Mouse (Mus musculus) liver, postnatal 0 days (tissue): ENCODE measurements at regions not wholly inside any gene's neighbourhood (a gene's known extent, or its start where the extent isn't known, plus 50 kb on each side); places are given as distances from the start of the nearest gene placed in this dataset.

ENCODE experiments used
- ATAC-seq: fragments of 200-750 bp; cut with Nextera tagmentation; 2 replicates; pipeline ENCODE4 v1.8.0; 2017; ENCODE audit warnings: mild to moderate bottlenecking, moderate library complexity
- DNase-seq: peaks from one replicate; pipeline ENCODE4 v3.0.0-alpha.2; 2016
- H3K27ac ChIP-seq: fragments of 300-500 bp; sonication (generic); 2 replicates; pipeline ENCODE4 v1.5.1; 2014; ENCODE audit warnings: antibody characterized with exemption, moderate library complexity, mild to moderate bottlenecking, low read depth
- H3K27me3 ChIP-seq: fragments of 300-500 bp; sonication (generic); 2 replicates; pipeline ENCODE4 v1.6.1; 2014; ENCODE audit warnings: low read length, control low read depth, mixed read lengths; ENCODE audit not compliant: insufficient read depth
- H3K36me3 ChIP-seq: fragments of 300-500 bp; sonication (generic); replicated peaks from 2 replicates; pipeline ENCODE4 v1.6.1; 2014; ENCODE audit warnings: mild to moderate bottlenecking, control low read depth, low read length, moderate library complexity, mixed read lengths; ENCODE audit not compliant: insufficient read depth
- H3K4me1 ChIP-seq: fragments of 300-500 bp; sonication (generic); 2 replicates; pipeline ENCODE4 v1.6.1; 2014; ENCODE audit warnings: antibody characterized with exemption, mild to moderate bottlenecking, control low read depth; ENCODE audit not compliant: insufficient read depth
- H3K4me2 ChIP-seq: fragments of 300-500 bp; sonication (generic); 2 replicates; pipeline ENCODE4 v1.6.1; 2014; ENCODE audit warnings: low read depth, mild to moderate bottlenecking, low read length, moderate library complexity, mixed read lengths
- H3K4me3 ChIP-seq: fragments of 300-500 bp; sonication (generic); 2 replicates; pipeline ENCODE4 v1.5.1; 2014; ENCODE audit warnings: low read depth, low read length
- H3K9ac ChIP-seq: fragments of 300-500 bp; sonication (generic); replicated peaks from 2 replicates; pipeline ENCODE4 v1.6.1; 2014; ENCODE audit warnings: mild to moderate bottlenecking, moderate library complexity
- H3K9me3 ChIP-seq: fragments of 300-500 bp; sonication (generic); 2 replicates; pipeline ENCODE4 v1.6.1; 2016; ENCODE audit warnings: mild to moderate bottlenecking, control low read depth, low read length, mixed read lengths
- CTCF ChIP-seq: sonication (generic); IDR thresholded peaks from 2 replicates; pipeline ENCODE4 v1.5.1; 2016; ENCODE audit warnings: antibody characterized with exemption, low read depth
- EP300 ChIP-seq: IDR thresholded peaks from 2 replicates; pipeline ENCODE4 v1.6.1; 2016; ENCODE audit warnings: antibody characterized with exemption, low read depth, mild to moderate bottlenecking
- WGBS: fragments of 180-500 bp; shearing (Covaris S2); extraction: QIAGEN DNeasy Blood & Tissue Kit; methylation state at CpG from one replicate; pipeline ENCODE4 v1.1.7; 2014; ENCODE audit not compliant: insufficient replicate concordance; 5-methylcytosine and 5-hydroxymethylcytosine counted together

DNA sequence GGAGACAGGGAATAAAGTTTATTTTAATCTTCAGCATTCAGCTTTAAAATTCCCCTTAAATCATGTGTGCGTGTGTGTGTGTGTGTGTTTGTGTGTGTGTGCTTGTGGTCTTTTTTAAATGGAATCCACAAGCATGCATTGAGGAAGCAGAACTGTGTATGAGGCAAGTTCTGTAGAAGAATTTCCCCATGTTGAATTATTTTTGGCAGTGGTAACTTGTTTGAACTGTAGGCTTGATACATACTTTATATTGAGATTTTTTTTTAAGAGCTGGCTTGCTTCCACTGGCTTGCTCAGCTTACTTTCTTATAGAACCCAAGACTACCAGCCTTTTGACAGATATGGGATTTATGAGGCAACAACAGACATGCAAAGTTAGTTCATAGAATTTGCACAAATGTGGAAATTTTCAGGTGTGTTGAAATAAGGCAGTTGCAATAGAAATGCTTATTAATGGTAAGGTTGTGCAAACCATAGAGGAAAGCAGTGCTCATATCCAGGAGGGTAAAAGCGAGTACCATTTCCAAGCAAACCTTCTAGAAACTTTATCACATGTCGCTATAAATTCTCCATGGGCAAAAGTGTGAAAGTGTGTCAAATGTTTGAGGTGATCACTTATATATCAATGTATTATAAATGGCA, 91.7 kb upstream of the Htr1f start:
- H3K27me3 ChIP-seq: no peaks in the 10 kb centered on the region
- TF ChIP-seq EP300 (0 out of 2 replicates have a peak, but pooled peaks have one; percentile 43), CTCF (no peak)
- no peak overlapping the region for H3K4me2 ChIP-seq
- no peak overlapping the region for H3K9ac ChIP-seq
- WGBS: 65% methylated on average over 3 of the region's 3 CpGs
- no peak overlapping the region for H3K27ac ChIP-seq
- H3K36me3 ChIP-seq: no peaks in the 10 kb centered on the region
- H3K4me3 ChIP-seq: no peak overlapping the region
- ATAC-seq: peak; percentile 61
- H3K9me3 ChIP-seq: no peaks in the 10 kb centered on the region
- DNase-seq: no peak
- H3K4me1 ChIP-seq: no peaks in the 10 kb centered on the region

DNA sequence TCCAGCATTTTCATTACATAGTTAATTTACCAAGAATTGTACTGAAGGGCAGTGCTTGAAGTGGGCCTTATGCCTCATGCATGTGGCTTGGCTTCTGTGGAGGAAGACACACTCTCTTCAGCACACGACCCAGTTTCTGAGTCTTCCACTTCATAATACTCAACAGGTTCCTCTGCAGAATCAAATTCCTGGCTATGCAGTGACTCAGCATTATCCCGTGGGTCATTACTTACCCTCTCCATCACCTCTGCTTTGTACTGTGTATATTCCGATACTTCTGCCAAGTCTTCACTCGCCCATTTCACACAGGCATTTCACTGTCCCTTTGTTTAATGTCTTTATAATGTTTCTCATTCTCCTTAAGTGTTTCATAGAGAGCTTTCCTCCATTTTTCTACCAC, 90.1 kb upstream of the Htr1f start:
- H3K9me3 ChIP-seq: no peaks in the 10 kb centered on the region
- H3K4me1 ChIP-seq: no peaks in the 10 kb centered on the region
- H3K36me3 ChIP-seq: no peaks in the 10 kb centered on the region
- H3K4me2 ChIP-seq: no peak overlapping the region
- H3K4me3 ChIP-seq: no peak overlapping the region
- DNase-seq (no peak), ATAC-seq (no peak)
- H3K27ac ChIP-seq: no peak overlapping the region
- TF ChIP-seq EP300 (no peak), CTCF (no peak)
- no peak overlapping the region for H3K9ac ChIP-seq
- WGBS: 68% methylated on average over 4 of the region's 4 CpGs
- no peaks in the 10 kb centered on the region for H3K27me3 ChIP-seq

DNA sequence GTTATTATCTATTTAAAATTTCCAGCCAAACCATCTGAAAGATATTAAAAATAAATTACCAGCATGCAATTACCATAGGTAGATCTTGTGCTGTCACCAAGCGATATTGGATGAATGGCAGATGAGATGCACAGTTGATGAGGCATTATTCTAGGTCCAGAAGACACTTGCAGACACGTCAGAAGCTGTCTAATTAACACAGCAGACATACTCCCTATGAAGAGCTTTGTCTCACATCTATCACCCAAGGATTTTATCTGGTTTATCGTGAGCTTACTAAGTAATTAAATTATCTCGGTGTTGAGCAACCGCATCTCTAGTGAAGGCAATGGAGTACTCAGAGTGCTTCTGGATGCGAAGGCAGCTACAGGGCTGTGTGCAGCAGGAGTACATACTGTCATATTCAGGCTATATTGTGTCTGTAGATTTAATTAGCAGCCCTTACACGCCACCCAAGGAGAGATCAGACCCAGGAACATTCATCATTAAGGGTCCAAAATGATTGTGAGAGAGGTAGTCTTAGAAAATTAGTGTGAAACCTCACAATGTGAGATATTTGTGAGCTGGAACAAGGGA, 86.0 kb upstream of the Htr1f start:
- Histone ChIP-seq H3K4me2 (no peak overlapping the region), H3K27me3 (no peaks in the 10 kb centered on the region), H3K9me3 (no peaks in the 10 kb centered on the region), H3K4me1 (no peaks in the 10 kb centered on the region), H3K9ac (no peak overlapping the region), H3K27ac (no peak overlapping the region), H3K36me3 (no peaks in the 10 kb centered on the region), H3K4me3 (no peak overlapping the region)
- TF ChIP-seq EP300 (no peak), CTCF (no peak)
- 79% methylated on average over 7 of the region's 7 CpGs for WGBS
- no peak for ATAC-seq
- no peak for DNase-seq

DNA sequence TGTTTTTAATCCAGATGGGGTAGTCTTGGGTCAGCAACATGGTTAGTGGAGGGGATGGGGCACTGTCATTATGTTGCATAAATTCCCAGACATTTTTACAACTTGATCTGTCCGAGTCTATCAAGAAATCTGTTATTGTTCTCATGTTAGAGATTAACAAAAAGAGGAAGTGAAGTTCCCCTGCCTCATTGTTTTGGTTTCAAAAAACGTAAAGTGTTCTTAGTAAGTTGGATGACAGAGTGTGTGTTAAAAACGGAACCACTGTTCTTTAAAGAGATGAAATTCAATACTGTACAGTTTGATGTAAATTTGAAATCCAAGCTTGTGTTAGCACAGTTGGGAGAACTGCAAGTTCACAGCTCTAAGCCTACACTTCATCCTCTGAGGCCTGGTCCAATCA, 68.9 kb upstream of the Htr1f start:
- ATAC-seq (no peak), DNase-seq (no peak)
- Histone ChIP-seq H3K36me3 (no peaks in the 10 kb centered on the region), H3K27me3 (no peaks in the 10 kb centered on the region), H3K4me3 (no peak overlapping the region), H3K4me2 (no peak overlapping the region), H3K4me1 (no peaks in the 10 kb centered on the region), H3K27ac (no peak overlapping the region), H3K9ac (no peak overlapping the region), H3K9me3 (no peaks in the 10 kb centered on the region)
- 32% methylated on average over 3 of the region's 3 CpGs for WGBS
- TF ChIP-seq CTCF (no peak), EP300 (no peak)

DNA sequence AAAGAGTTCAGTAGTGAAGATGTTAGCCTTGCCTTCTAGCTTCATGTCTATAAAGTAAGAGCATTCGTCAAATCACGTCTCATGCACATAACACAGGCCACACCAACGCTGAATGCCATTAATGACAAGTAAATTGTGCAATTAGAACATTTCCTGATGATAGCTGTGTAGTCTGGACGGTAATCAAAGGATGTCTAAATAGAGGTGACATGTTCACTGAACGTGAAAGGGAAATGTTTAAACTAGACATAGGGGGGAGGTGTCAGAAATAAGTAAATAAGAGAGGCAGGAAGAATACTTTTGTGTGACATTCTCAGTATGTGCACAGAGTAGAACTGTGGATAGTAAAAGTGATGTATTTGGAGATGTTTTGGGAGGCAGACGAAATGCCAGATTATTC, 61.5 kb upstream of the Htr1f start:
- no peaks in the 10 kb centered on the region for H3K36me3 ChIP-seq
- H3K4me3 ChIP-seq: no peak overlapping the region
- no peaks in the 10 kb centered on the region for H3K4me1 ChIP-seq
- no peaks in the 10 kb centered on the region for H3K27me3 ChIP-seq
- ATAC-seq (no peak), DNase-seq (no peak)
- H3K4me2 ChIP-seq: no peak overlapping the region
- H3K9ac ChIP-seq: no peak overlapping the region
- 54% methylated on average over 6 of the region's 6 CpGs for WGBS
- H3K27ac ChIP-seq: no peak overlapping the region
- no peak for TF ChIP-seq EP300
- no peak for TF ChIP-seq CTCF
- no peaks in the 10 kb centered on the region for H3K9me3 ChIP-seq

DNA sequence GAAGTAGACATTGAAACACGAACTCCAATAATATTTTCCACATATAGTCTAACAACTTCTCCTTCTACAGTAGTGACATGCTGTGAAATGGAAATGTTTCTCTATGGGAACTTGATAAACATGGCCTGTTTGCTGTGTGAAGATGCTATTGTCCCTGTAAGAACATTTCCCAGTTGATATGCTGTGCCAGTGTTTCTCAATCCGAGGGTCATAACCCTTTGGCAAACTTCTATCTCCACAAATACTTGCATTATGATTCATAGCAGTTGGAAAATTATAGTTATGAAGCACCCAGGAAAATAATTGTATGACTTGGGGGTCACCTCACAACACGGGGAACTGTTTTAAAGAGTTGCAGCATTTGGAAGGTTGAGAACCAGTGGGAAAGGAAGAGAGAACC, 57.1 kb upstream of the Htr1f start:
- Histone ChIP-seq H3K4me3 (no peak overlapping the region), H3K4me1 (no peaks in the 10 kb centered on the region), H3K4me2 (no peak overlapping the region), H3K9me3 (no peaks in the 10 kb centered on the region), H3K9ac (no peak overlapping the region), H3K27ac (no peak overlapping the region), H3K36me3 (no peaks in the 10 kb centered on the region), H3K27me3 (no peaks in the 10 kb centered on the region)
- DNase-seq: no peak
- WGBS: 67% methylated on average over 3 of the region's 3 CpGs
- no peak for TF ChIP-seq CTCF
- TF ChIP-seq EP300: no peak
- no peak for ATAC-seq
